Mouse (Mus musculus): Measurements from ENCODE around the gene P2ry14.

The P2ry14 gene

GRCm38 (mm10) chr3:59153424-59153823, at the start of gene P2ry14:
Gene P2ry14 (minus strand): TSS chr3:59153618.
- no peak for DNase-seq (ENCODE audit: low spot score in 2 of 2)

DNA sequence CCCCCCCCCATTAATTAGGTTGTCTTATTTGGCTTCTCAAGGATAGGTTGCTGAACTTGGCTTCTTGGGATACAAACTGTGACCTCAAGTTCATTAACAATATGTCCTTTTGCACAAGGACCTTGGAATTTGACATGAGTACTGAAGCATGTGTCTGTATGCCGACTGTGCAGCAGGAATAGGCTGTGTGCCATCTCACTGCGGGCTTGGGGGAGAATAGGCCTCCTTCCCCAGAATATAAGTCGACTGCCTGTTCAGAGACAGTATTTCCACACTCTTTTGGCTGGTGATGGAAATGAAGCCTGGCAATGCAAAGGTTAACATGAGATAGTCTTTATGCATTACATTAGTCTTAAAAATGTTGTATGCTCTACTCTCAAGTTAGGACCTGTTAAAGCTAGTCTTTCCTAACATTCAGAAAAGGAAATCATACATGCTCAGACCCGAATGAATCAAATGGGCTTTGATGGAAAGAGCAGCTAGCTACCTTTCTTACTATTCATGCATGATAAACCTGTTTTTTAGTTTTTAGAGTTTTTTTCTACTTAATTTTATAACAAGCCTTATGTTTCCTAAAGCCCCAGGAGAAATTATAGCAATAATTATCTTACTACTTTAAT, 44.0 kb upstream of the P2ry14 start:
- no peak for DNase-seq (ENCODE audit: low spot score in 2 of 2)

- DNase-seq (ENCODE audit: low spot score in 2 of 2), result peak in 1 of 2 experiments; percentile 53
Measured at GRCm38 (mm10) chr3:59194938-59195337, 41.5 kb upstream of the P2ry14 start, which contains the start of gene Gpr87. Gene Gpr87 (minus strand): TSS chr3:59195104.

DNA sequence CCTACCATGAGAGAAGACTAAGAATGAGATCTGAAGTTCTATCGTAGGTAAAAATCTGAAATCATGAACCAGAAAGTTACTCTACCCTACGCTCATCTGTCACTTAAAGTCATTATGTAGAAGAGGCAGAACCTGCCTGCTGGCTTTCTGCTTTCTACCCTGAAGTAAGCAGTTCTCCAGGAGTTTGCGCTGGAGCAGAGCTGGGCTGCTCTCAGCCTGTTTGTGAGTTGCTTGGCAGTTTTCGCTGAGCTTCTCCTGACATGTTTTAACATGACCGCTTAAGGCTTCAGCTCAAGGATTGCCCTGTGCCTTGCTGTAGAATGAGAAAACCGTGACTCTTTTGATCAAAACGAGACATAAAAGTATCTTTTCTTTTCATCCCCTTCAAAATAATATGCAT, 40.7 kb upstream of the P2ry14 start:
- peak in 1 of 2 experiments; percentile 38 for DNase-seq (ENCODE audit: low spot score in 2 of 2)

- DNase-seq (ENCODE audit: low spot score in 2 of 2), result no peak
Measured at GRCm38 (mm10) chr3:59191674-59192073, 38.3 kb upstream of the P2ry14 start.

DNA sequence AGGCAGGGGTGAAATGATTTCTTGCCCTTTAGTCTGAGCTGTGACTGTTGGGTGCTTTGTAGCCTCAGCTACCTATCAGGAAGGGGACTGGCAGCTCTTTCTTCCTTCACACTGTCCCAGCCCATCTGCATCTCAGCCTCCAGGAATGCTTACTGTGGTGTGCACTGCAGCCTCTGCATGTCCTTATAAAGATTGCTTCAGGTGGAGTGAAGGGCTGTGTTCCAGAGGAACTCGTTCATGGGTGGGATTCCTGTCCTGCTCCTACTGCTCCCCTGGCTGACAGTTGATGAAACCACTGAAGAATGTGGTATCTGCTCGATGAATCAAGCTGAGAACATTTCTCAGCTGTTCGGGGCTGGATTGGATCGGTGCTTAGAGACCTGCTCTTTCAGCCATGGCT, 33.9 kb upstream of the P2ry14 start:
- DNase-seq (ENCODE audit: low spot score in 2 of 2), result no peak

GRCm38 (mm10) chr3:59185662-59186061, 32.2 kb upstream of the P2ry14 start:
- DNase-seq (ENCODE audit: low spot score in 2 of 2), result no peak

- no peak for DNase-seq (ENCODE audit: low spot score in 2 of 2)
Measured at GRCm38 (mm10) chr3:59182129-59182528, 28.7 kb upstream of the P2ry14 start.

DNA sequence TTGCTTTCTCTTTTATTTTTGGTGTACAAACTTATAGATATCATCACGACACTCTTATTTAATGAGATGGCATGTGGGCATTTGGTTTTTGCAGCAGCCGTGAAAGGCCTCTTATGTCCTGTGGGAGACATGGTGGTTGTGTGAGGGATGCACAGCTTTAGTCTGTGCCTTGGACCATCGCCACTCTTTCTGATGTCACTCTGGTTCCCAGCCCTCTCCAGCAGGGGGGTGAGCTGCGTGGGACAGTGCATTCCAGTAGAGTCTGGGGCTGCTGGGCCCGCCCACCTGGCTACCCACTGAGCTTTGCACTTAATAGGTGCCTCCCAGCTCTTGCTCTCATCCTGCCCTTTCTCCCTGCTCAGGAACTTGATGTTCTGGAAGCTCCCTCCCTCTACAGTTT, 27.7 kb upstream of the P2ry14 start:
- DNase-seq (ENCODE audit: low spot score in 2 of 2), result no peak

DNA sequence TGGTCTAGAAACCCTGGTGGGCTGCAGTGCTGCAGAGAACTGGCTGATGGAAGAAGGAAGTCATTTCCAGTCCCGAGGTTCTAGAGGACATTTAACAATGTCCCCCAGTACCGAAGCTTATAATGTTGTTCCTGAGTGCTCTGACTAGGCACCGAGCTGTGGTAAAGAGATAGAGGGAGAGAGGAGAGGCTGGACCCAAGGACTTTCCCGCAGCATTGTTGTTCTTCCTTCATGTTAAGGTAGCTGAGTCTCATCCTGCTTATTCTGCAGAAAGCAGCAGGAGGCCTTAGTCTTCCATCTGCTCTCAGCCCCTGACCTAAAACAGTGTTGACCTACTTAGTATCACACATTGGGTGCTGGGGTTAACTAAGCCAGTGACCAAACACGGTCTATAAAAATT, 23.5 kb upstream of the P2ry14 start:
- DNase-seq (ENCODE audit: low spot score in 2 of 2), result no peak

- peak in 1 of 2 experiments; percentile 25 for DNase-seq (ENCODE audit: low spot score in 2 of 2)
Measured at GRCm38 (mm10) chr3:59175234-59175633, 21.8 kb upstream of the P2ry14 start.

DNA sequence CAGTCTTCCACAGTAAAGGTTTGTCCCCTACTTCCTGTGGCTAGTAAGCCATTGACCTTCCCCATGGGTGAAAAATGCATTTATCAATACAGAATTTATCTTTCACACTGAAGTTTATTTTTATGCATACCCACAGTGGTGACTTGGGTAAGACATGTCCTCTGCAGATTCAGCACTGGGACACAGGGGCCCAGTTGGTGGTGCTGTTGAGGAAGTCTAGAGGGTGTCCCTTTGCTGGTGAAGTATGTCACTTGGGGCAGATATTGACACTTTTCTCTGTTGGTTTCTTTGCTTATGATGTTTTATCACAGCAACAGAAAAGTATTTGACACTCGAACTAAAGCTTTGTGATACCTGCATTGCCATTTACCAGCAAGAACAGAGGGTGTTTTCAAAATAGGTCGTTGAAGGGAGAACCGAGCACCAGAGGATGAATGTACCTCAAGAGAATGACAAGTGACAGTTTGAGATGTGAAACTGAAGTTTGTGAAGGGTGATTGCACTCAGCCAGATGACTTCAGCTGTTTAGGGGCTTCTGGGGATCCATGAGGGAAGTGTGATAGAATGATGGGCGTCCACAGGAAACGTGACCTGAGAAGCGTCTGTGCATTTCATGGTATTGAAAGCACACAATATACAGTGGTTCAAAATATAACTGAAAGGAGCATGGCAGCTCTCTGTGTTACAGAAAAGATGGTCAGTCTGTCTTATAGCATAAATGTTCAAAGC, 21.2 kb upstream of the P2ry14 start:
- no peak for DNase-seq (ENCODE audit: low spot score in 2 of 2)

GRCm38 (mm10) chr3:59169921-59170627, 16.7 kb upstream of the P2ry14 start:
- no peak for DNase-seq (ENCODE audit: low spot score in 2 of 2)

GRCm38 (mm10) chr3:59169215-59169614, 15.8 kb upstream of the P2ry14 start:
- no peak for DNase-seq (ENCODE audit: low spot score in 2 of 2)

DNA sequence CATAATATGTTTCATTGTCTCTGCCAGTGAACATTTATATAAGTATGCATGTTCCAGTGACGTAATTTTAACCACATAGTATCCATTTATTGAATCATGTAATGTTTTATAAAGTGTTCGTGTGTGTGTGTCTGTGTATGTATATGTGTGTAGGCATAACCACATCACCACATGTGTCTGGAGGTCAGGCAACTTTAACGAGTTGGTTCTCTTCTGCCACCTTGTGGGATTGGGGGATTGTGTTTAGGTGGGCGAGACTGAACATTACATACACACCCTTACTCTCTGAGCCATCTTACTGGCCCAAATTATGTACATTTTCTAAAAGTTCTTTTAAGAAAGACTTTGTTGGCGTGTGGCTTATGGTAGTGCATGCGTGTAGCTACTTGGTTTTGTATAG, 15.1 kb upstream of the P2ry14 start:
- DNase-seq (ENCODE audit: low spot score in 2 of 2), result no peak

DNA sequence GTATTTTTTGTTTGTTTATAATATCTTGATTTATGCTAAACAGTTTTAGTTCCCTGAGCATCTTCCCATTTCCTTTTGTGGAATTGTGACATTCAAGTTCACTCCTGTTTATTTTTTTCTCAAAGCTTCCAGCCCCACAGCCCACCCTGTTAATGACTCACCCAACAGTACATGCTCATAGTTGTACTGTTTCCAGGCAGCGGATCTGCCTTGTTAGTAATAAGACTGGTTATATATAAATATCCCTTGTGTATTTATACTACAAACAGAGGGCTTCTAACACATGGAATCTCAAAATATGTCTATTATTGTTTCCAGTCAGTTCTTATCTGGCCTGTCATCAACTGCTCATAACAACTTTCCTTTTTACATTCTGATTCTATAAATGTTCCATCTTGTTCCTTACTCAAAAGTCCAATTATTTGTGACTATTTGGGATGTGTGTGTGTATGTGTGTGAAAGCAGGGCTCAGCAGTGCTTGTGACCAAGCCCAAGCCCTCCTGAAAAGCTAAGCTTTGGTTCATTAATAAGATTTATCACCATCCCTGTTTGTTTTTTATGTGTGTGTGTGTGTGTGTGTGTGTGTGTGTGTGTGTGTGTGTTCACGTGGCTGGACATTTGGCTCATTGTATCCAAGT, 14.1 kb upstream of the P2ry14 start:
- no peak for DNase-seq (ENCODE audit: low spot score in 2 of 2)

- DNase-seq (ENCODE audit: low spot score in 2 of 2), result no peak
Measured at GRCm38 (mm10) chr3:59160465-59160864, 7.0 kb upstream of the P2ry14 start.

GRCm38 (mm10) chr3:59157048-59157447, 3.6 kb upstream of the P2ry14 start:
- DNase-seq (ENCODE audit: low spot score in 2 of 2), result no peak

- DNase-seq (ENCODE audit: low spot score in 2 of 2), result no peak
Measured at GRCm38 (mm10) chr3:59155404-59155803, 2.0 kb upstream of the P2ry14 start.

DNA sequence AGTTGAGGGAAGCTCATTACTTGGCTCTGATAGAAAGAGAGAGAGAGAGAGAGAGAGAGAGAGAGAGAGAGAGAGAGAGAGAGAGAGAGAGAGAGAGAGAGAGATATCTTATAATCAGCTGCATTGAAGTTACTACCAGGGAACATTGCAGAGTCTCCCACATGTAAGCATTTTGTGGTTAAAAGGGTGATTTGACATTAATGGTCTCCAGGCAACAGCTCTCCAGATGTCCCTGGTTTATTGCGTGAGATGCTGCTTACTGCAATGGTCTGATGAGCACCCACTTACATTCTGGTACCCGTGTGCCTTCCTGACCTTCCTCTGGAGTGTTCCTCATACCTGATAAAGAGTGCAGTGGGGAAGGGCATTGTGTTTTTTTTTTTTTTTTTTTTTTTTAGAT, 1.5 kb upstream of the P2ry14 start:
- no peak for DNase-seq (ENCODE audit: low spot score in 2 of 2)

GRCm38 (mm10) chr3:59150624-59151023, 2.8 kb downstream of the P2ry14 start:
- no peak for DNase-seq (ENCODE audit: low spot score in 2 of 2)

- DNase-seq (ENCODE audit: low spot score in 2 of 2), result no peak
Measured at GRCm38 (mm10) chr3:59149646-59150045, 3.8 kb downstream of the P2ry14 start.
